ENCODE assay signal across 9 mouse cellular contexts in the genomic region with DNA sequence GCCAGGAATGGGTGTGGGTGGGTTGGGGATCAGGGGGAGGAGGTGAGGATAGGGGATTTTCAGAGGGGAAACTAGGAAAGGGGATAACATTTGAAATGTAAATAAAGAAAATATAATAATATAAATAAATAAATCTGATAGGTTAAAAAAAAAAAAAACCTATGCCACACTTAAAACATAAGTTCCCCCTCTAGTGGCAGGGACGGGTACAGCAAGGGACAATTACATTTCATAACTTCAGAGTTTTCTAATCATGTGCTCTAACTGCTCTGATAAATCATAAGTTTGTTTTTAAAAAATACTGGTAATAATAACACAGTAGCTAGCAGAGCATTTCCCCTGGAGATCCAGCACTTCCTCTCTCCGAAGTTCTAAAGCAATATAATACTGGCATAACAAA. TPM values are rescaled to one million over a fixed set of nuclear protein-coding genes. Genes with fewer than 3 reads are reported as not detected.
DNase-seq lines count a peak whose midpoint lies in the region; TF ChIP-seq lines count a peak whose summit lies in the region.
"Had no signal": no experiment of that assay in that cellular context is flagged by ENCODE, and none has a peak within 500 bp of the region (broad histone marks: within the 10 kb centered on the region; RNA-seq: fewer than 3 reads in every experiment).

No protein-coding gene starts in this region.

- H3K36me3 ChIP-seq in kidney, adult 2 months (ENCODE audit: control insufficient read depth, insufficient read depth, low read length) = no peaks in the 10 kb centered on the region
- H3K36me3 ChIP-seq: embryonic facial prominence, embryonic 13.5 days; neural tube, embryonic 12.5 days had no signal

- TF ChIP-seq CTCF in kidney, adult 2 months (conservative IDR thresholded peaks at IDR 0.05; ENCODE audit: insufficient read depth, insufficient read length, low read depth, low read length) = no peak
- TF ChIP-seq CTCF in brain, embryonic 14.5 days (IDR thresholded peaks at IDR 0.05; ENCODE audit: borderline replicate concordance, extremely low read depth, insufficient read depth, insufficient read length) = no peak

- H3K27ac ChIP-seq in kidney, adult 2 months (ENCODE audit: insufficient read depth, low read depth, low read length) = no peak overlapping the region
- H3K27ac ChIP-seq: embryonic facial prominence, embryonic 13.5 days; neural tube, embryonic 12.5 days had no signal

- TF ChIP-seq POLR2A in kidney, adult 2 months (IDR thresholded peaks at IDR 0.05; ENCODE audit: low read depth, low read length) = no peak
- no peak for TF ChIP-seq POLR2A in brain, embryonic 14.5 days (IDR thresholded peaks at IDR 0.05; ENCODE audit: borderline replicate concordance, extremely low read depth, insufficient read depth, insufficient read length, poor library complexity, severe bottlenecking)

- WGBS in kidney, adult 2 months = 22% methylated on average over 2 of the region's 2 CpGs

- no peaks in the 10 kb centered on the region for H3K4me1 ChIP-seq in kidney, adult 2 months (ENCODE audit: control insufficient read depth, insufficient read depth, low read length)
- H3K4me1 ChIP-seq: embryonic facial prominence, embryonic 13.5 days; neural tube, embryonic 12.5 days had no signal

- H3K4me3 ChIP-seq in kidney, adult 2 months (ENCODE audit: insufficient read depth, low read depth, low read length) = no peak overlapping the region
- H3K4me3 ChIP-seq: embryonic facial prominence, embryonic 13.5 days; neural tube, embryonic 12.5 days had no signal

- H3K27me3 ChIP-seq in kidney, adult 2 months (replicated peaks; ENCODE audit: control insufficient read depth, insufficient read depth, low read length) = no peaks in the 10 kb centered on the region
- H3K27me3 ChIP-seq: embryonic facial prominence, embryonic 13.5 days; neural tube, embryonic 12.5 days had no signal

- peak; percentile 44 for DNase-seq in kidney, adult 2 months
- DNase-seq in kidney, adult 11 months = no peak
- DNase-seq in urinary bladder, postnatal 14 days (ENCODE audit: low spot score) = peak; percentile 39
- no peak for DNase-seq in urinary bladder, postnatal 4 days (ENCODE audit: low spot score in 2 of 2)
- DNase-seq in brain, embryonic 14.5 days (ENCODE audit: low read depth) = peak; percentile 11
- DNase-seq in lung, postnatal 10 days = peak; percentile 39
- DNase-seq in spleen, postnatal 4 days (ENCODE audit: low spot score in 2 of 2) = no peak

RNA-seq across cellular contexts. Expression of a gene that starts 49.4 kb away (rescaled TPM):
- polyA plus RNA-seq in kidney, adult 2 months (2012; rRNA removed) = 0.61 and 0.79 TPM in 2 replicates
- polyA plus RNA-seq in brain, embryonic 14.5 days (2012; rRNA removed) = 0.40 TPM in 2 replicates

Comparison
In these comparisons a context has a peak if more than half of its experiments do, and no peak if none do; other contexts are left out.
1. DNase-seq: peak in kidney, adult 2 months (single experiment), urinary bladder, postnatal 14 days (single experiment), brain, embryonic 14.5 days (single experiment) and lung, postnatal 10 days (single experiment); none in kidney, adult 11 months (single experiment), urinary bladder, postnatal 4 days (0 of 2) and spleen, postnatal 4 days (0 of 2).